Mouse (Mus musculus): ENCODE data around the gene Ccm2l. TPM values are rescaled to one million over a fixed set of nuclear protein-coding genes. Genes with fewer than 3 reads are reported as not detected.
A peak's percentile ranks its signal among the peaks of the same experiment; 100 is the strongest.

Gene Ccm2l
- total RNA-seq, 1 experiment = 1.9 TPM

DNA sequence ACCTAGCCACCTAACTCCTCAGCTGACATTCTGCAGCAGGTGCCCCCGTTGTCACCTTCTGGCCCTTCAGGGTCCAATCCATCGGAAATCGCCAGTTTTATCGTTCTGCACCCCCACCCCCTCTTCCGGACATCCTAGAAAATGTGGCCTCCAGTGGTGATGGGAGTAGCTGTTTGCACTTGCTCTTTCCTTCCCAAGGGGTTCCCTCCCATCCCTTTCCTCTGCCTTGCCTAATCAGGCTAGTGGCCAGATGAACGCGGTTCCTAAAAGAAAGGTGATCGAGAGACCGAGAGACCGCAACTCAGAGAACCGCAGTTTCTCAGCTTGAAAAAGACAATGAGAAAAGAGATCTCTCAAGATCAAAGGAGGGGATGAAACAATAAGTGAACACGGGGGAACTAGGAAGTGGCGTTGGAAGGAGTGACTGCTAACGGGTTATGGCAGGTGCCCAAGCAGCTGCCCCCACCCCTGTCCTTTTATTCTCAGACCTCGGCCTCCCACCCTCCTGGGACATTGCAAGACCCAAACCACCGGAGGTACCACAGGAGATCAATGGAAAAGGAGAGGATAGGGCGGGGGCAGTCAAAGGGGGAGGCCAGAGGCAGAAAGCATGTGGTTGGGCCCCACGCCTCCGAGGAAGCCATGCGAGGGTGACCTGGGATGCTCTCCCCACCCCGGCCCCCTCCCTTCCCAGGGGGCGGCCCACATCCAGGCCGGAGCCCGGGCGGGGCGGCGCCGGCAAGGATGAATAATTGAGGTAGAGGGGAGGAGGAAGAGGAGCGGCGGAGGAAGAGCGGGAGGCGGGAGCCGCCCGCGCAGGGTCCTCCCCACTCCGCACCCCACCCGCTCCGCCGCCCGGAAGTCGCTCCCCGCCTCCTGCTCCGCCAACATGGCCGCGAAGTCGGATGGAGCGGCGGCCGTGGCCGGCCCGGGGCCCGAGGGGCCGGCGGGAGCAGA is 34.4 kb upstream of the Ccm2l start, which contains the start of gene Xkr7:
TSS of gene Xkr7 (plus strand) at position 727 of the 957 bp plus-strand sequence.
- Histone ChIP-seq H3K4me1 (ENCODE audit: control insufficient read depth in 2 of 2, insufficient read depth in 2 of 2, low read length in 2 of 2, poor library complexity in 1 of 2) (peaks cover 0 to 3% of the 10 kb centered on the region in 2 experiments; a peak in 1 of 4 replicates), H3K4me3 (ENCODE audit: insufficient read depth in 1 of 2, low read depth in 1 of 2, low read length in 2 of 2, poor library complexity in 1 of 2, severe bottlenecking in 1 of 2) (peak within 1 kb of the TSS; percentile 67 to 69), H3K9me3 (ENCODE audit: control insufficient read depth, insufficient read depth, low read depth, low read length) (no peaks in the 10 kb centered on the region), H3K27ac (ENCODE audit: insufficient read depth, low read depth, low read length, poor library complexity, severe bottlenecking) (no peak within 1 kb of the TSS), H3K36me3 (ENCODE audit: control insufficient read depth, insufficient read depth, low read length, poor library complexity, severe bottlenecking) (no peaks in the 10 kb centered on the region), H3K9ac (ENCODE audit: insufficient read depth, low read depth, low read length, poor library complexity, severe bottlenecking) (peak within 1 kb of the TSS; percentile 33)
- TF ChIP-seq MAFK (IDR thresholded peaks at IDR 0.05; ENCODE audit: insufficient read depth, low read depth, low read length) = no peak
- no peak for TF ChIP-seq ZNF384 (IDR thresholded peaks at IDR 0.05; ENCODE audit: low read depth, low read length)
- no peak for TF ChIP-seq CHD2 (IDR thresholded peaks at IDR 0.05; ENCODE audit: low read depth, low read length)
- TF ChIP-seq HCFC1 (IDR thresholded peaks at IDR 0.05; ENCODE audit: borderline replicate concordance, insufficient read depth, low read length) = no peak
- TF ChIP-seq ZC3H11A (IDR thresholded peaks at IDR 0.05; ENCODE audit: borderline replicate concordance, low read depth, low read length) = no peak
- no peak for DNase-seq (ENCODE audit: low read depth, low spot score)
- in situ Hi-C loops (cut with MboI; ENCODE audit: low sequenced_read_pairs in 2 of 2, unreplicated experiment in 2 of 2) = no loop called here

- DNase-seq (ENCODE audit: low read depth, low spot score) = peak; percentile 73
- Histone ChIP-seq H3K4me1 (ENCODE audit: control insufficient read depth in 2 of 2, insufficient read depth in 2 of 2, low read length in 2 of 2, poor library complexity in 1 of 2) (peaks cover 0 to 3% of the 10 kb centered on the region in 2 experiments; a peak in 1 of 4 replicates), H3K36me3 (ENCODE audit: control insufficient read depth, insufficient read depth, low read length, poor library complexity, severe bottlenecking) (no peaks in the 10 kb centered on the region), H3K4me3 (ENCODE audit: insufficient read depth in 1 of 2, low read depth in 1 of 2, low read length in 2 of 2, poor library complexity in 1 of 2, severe bottlenecking in 1 of 2) (peak overlapping the region; percentile 67 to 69), H3K9ac (ENCODE audit: insufficient read depth, low read depth, low read length, poor library complexity, severe bottlenecking) (no peak overlapping the region), H3K9me3 (ENCODE audit: control insufficient read depth, insufficient read depth, low read depth, low read length) (no peaks in the 10 kb centered on the region), H3K27ac (ENCODE audit: insufficient read depth, low read depth, low read length, poor library complexity, severe bottlenecking) (no peak overlapping the region)
- in situ Hi-C loops (cut with MboI; ENCODE audit: low sequenced_read_pairs in 2 of 2, unreplicated experiment in 2 of 2) = no loop called here
- no peak for TF ChIP-seq CHD2 (IDR thresholded peaks at IDR 0.05; ENCODE audit: low read depth, low read length)
- TF ChIP-seq ZNF384 (IDR thresholded peaks at IDR 0.05; ENCODE audit: low read depth, low read length) = no peak
- no peak for TF ChIP-seq MAFK (IDR thresholded peaks at IDR 0.05; ENCODE audit: insufficient read depth, low read depth, low read length)
- TF ChIP-seq ZC3H11A (IDR thresholded peaks at IDR 0.05; ENCODE audit: borderline replicate concordance, low read depth, low read length) = no peak
- peak; percentile 62; the same call in 1 of the 2 replicates for TF ChIP-seq HCFC1 (IDR thresholded peaks at IDR 0.05; ENCODE audit: borderline replicate concordance, insufficient read depth, low read length)
Observed at GRCm38 (mm10) chr2:153032083-153032842, 33.5 kb upstream of the Ccm2l start.

GRCm38 (mm10) chr2:153032973-153033372 is 32.8 kb upstream of the Ccm2l start:
- TF ChIP-seq ZC3H11A (IDR thresholded peaks at IDR 0.05; ENCODE audit: borderline replicate concordance, low read depth, low read length) (no peak), HCFC1 (IDR thresholded peaks at IDR 0.05; ENCODE audit: borderline replicate concordance, insufficient read depth, low read length) (no peak), CHD2 (IDR thresholded peaks at IDR 0.05; ENCODE audit: low read depth, low read length) (no peak), ZNF384 (IDR thresholded peaks at IDR 0.05; ENCODE audit: low read depth, low read length) (no peak), MAFK (IDR thresholded peaks at IDR 0.05; ENCODE audit: insufficient read depth, low read depth, low read length) (no peak)
- H3K9ac ChIP-seq (ENCODE audit: insufficient read depth, low read depth, low read length, poor library complexity, severe bottlenecking) = no peak overlapping the region
- in situ Hi-C loops (cut with MboI; ENCODE audit: low sequenced_read_pairs in 2 of 2, unreplicated experiment in 2 of 2) = no loop called here
- no peak overlapping the region for H3K27ac ChIP-seq (ENCODE audit: insufficient read depth, low read depth, low read length, poor library complexity, severe bottlenecking)
- H3K4me3 ChIP-seq (ENCODE audit: insufficient read depth in 1 of 2, low read depth in 1 of 2, low read length in 2 of 2, poor library complexity in 1 of 2, severe bottlenecking in 1 of 2) = no peak overlapping the region
- H3K4me1 ChIP-seq (ENCODE audit: control insufficient read depth in 2 of 2, insufficient read depth in 2 of 2, low read length in 2 of 2, poor library complexity in 1 of 2) = peaks cover 0 to 3% of the 10 kb centered on the region in 2 experiments; a peak in 1 of 4 replicates
- H3K9me3 ChIP-seq (ENCODE audit: control insufficient read depth, insufficient read depth, low read depth, low read length) = no peaks in the 10 kb centered on the region
- H3K36me3 ChIP-seq (ENCODE audit: control insufficient read depth, insufficient read depth, low read length, poor library complexity, severe bottlenecking) = no peaks in the 10 kb centered on the region
- DNase-seq (ENCODE audit: low read depth, low spot score) = no peak

- Histone ChIP-seq H3K4me1 (ENCODE audit: control insufficient read depth in 2 of 2, insufficient read depth in 2 of 2, low read length in 2 of 2, poor library complexity in 1 of 2) (peaks cover 0 to 3% of the 10 kb centered on the region in 2 experiments; a peak in 1 of 4 replicates), H3K27ac (ENCODE audit: insufficient read depth, low read depth, low read length, poor library complexity, severe bottlenecking) (no peak overlapping the region), H3K9ac (ENCODE audit: insufficient read depth, low read depth, low read length, poor library complexity, severe bottlenecking) (no peak overlapping the region), H3K36me3 (ENCODE audit: control insufficient read depth, insufficient read depth, low read length, poor library complexity, severe bottlenecking) (no peaks in the 10 kb centered on the region), H3K9me3 (ENCODE audit: control insufficient read depth, insufficient read depth, low read depth, low read length) (no peaks in the 10 kb centered on the region), H3K4me3 (ENCODE audit: insufficient read depth in 1 of 2, low read depth in 1 of 2, low read length in 2 of 2, poor library complexity in 1 of 2, severe bottlenecking in 1 of 2) (no peak overlapping the region)
- TF ChIP-seq ZNF384 (IDR thresholded peaks at IDR 0.05; ENCODE audit: low read depth, low read length) = no peak
- TF ChIP-seq MAFK (IDR thresholded peaks at IDR 0.05; ENCODE audit: insufficient read depth, low read depth, low read length) = no peak
- TF ChIP-seq HCFC1 (IDR thresholded peaks at IDR 0.05; ENCODE audit: borderline replicate concordance, insufficient read depth, low read length) = no peak
- TF ChIP-seq CHD2 (IDR thresholded peaks at IDR 0.05; ENCODE audit: low read depth, low read length) = no peak
- TF ChIP-seq ZC3H11A (IDR thresholded peaks at IDR 0.05; ENCODE audit: borderline replicate concordance, low read depth, low read length) = no peak
- in situ Hi-C loops (cut with MboI; ENCODE audit: low sequenced_read_pairs in 2 of 2, unreplicated experiment in 2 of 2) = no loop called here
- DNase-seq (ENCODE audit: low read depth, low spot score) = no peak
Observed at GRCm38 (mm10) chr2:153033545-153034230, 32.1 kb upstream of the Ccm2l start.

Measured in ES-E14 (cell line).